Mouse (Mus musculus) cerebral cortex, adult 2 months (tissue): ENCODE data around the gene Smco4.

ENCODE experiments used
- WGBS: fragments of 180-500 bp; shearing (Covaris S2); methylation state at CpG from one replicate; pipeline ENCODE4 v1.1.7; 2018; 5-methylcytosine and 5-hydroxymethylcytosine counted together

The Smco4 gene

GRCm38 (mm10) chr9:15541735-15542354 is 48.6 kb downstream of the Smco4 start:
- 82% methylated on average over 5 of the region's 5 CpGs for WGBS

- 80% methylated on average over 4 of the region's 4 CpGs for WGBS
Measured at GRCm38 (mm10) chr9:15550461-15550961, 57.3 kb downstream of the Smco4 start.

- 84% methylated on average over 6 of the region's 6 CpGs for WGBS
Measured at GRCm38 (mm10) chr9:15551073-15551472, 57.8 kb downstream of the Smco4 start.

GRCm38 (mm10) chr9:15551933-15552851 is 59.0 kb downstream of the Smco4 start:
- WGBS = 65% methylated on average over 15 of the region's 15 CpGs

GRCm38 (mm10) chr9:15553322-15553721 is 60.1 kb downstream of the Smco4 start:
- 81% methylated on average over 8 of the region's 8 CpGs for WGBS

GRCm38 (mm10) chr9:15560451-15560850 is 67.2 kb downstream of the Smco4 start:
- WGBS = 43% methylated on average over 3 of the region's 3 CpGs

GRCm38 (mm10) chr9:15562353-15562752 is 69.1 kb downstream of the Smco4 start:
- 95% methylated on average over 7 of the region's 7 CpGs for WGBS

- 51% methylated on average over 13 of the region's 13 CpGs for WGBS
Measured at GRCm38 (mm10) chr9:15574750-15575454, 81.7 kb downstream of the Smco4 start.

- 76% methylated on average over 1 of the region's 1 CpGs for WGBS
Measured at GRCm38 (mm10) chr9:15578427-15578826, 85.2 kb downstream of the Smco4 start.

GRCm38 (mm10) chr9:15578946-15579345 is 85.7 kb downstream of the Smco4 start:
- WGBS = 94% methylated on average over 9 of the region's 9 CpGs

GRCm38 (mm10) chr9:15580176-15580575 is 86.9 kb downstream of the Smco4 start:
- WGBS = 60% methylated on average over 6 of the region's 6 CpGs

- 84% methylated on average over 5 of the region's 5 CpGs for WGBS
Measured at GRCm38 (mm10) chr9:15582026-15582425, 88.8 kb downstream of the Smco4 start.

GRCm38 (mm10) chr9:15584209-15584608 is 91.0 kb downstream of the Smco4 start:
- WGBS = 80% methylated on average over 9 of the region's 9 CpGs

GRCm38 (mm10) chr9:15585956-15586355 is 92.7 kb downstream of the Smco4 start:
- 97% methylated on average over 1 of the region's 1 CpGs for WGBS

GRCm38 (mm10) chr9:15587157-15587854 is 94.1 kb downstream of the Smco4 start:
- 73% methylated on average over 6 of the region's 6 CpGs for WGBS

GRCm38 (mm10) chr9:15594148-15594547 is 100.9 kb downstream of the Smco4 start:
- WGBS = 91% methylated on average over 4 of the region's 4 CpGs
